Mouse (Mus musculus): Measurements from ENCODE around the gene Morn1.

GRCm38 (mm10) chr4:155151221-155151788 is 64.9 kb downstream of the Morn1 start:
- TF ChIP-seq GATA1 (IDR thresholded peaks at IDR 0.05; ENCODE audit: low read length) (no peak), TAL1 (IDR thresholded peaks at IDR 0.05; ENCODE audit: low read length) (no peak)

All from erythroblast, embryonic 14.5 days (primary cell).